Mouse (Mus musculus) forebrain, embryonic 13.5 days (tissue): ENCODE results near the gene Ppcs. TPM values are rescaled to one million over a fixed set of nuclear protein-coding genes. Genes with fewer than 3 reads are reported as not detected.

Experiments
- polyA plus RNA-seq: library from polyadenylated mRNA; unstranded; fragments of >200 nt; fragmentation: Nextera tagmentation; extraction: Ambion mirVana; gene quantifications from 2 replicates; pipeline ENCODE4 v1.2.1, GENCODE M21; 2015

Ppcs gene
- polyA plus RNA-seq, 1 experiment from 2014 or later: 15.4 TPM

Other genes starting within 250 kb of the Ppcs start
- 9.1 and 9.3 TPM in 2 replicates for gene Zfp691, start 248.2 kb downstream of the Ppcs start, polyA plus RNA-seq
- gene Ermap, start 232.4 kb downstream of the Ppcs start, polyA plus RNA-seq: 0.87 and 2.1 TPM in 2 replicates
- gene Svbp, start 227.1 kb downstream of the Ppcs start, polyA plus RNA-seq: 212 and 215 TPM in 2 replicates
- not detected in 2 replicates for gene Tmem269, start 204.2 kb downstream of the Ppcs start, polyA plus RNA-seq
- gene AU022252, start 189.7 kb downstream of the Ppcs start, polyA plus RNA-seq: 28.0 and 30.9 TPM in 2 replicates
- 7.6 and 8.1 TPM in 2 replicates for gene P3h1, start 189.5 kb downstream of the Ppcs start, polyA plus RNA-seq
- 0.18 TPM in 2 replicates for gene Cldn19, start 167.0 kb downstream of the Ppcs start, polyA plus RNA-seq
- gene Ybx1, start 127.8 kb downstream of the Ppcs start, polyA plus RNA-seq: 763 and 887 TPM in 2 replicates
- 101 and 123 TPM in 2 replicates for gene Ppih, start 101.9 kb downstream of the Ppcs start, polyA plus RNA-seq
- 12.4 and 12.5 TPM in 2 replicates for gene Ccdc30, start 6.9 kb downstream of the Ppcs start, polyA plus RNA-seq
- gene Zmynd12, start 394 bp upstream of the Ppcs start, polyA plus RNA-seq: 0.26 and 0.35 TPM in 2 replicates
- gene Rimkla, start 70.2 kb upstream of the Ppcs start, polyA plus RNA-seq: 12.2 and 12.6 TPM in 2 replicates
- gene Foxj3, start 114.6 kb upstream of the Ppcs start, polyA plus RNA-seq: 23.8 and 25.4 TPM in 2 replicates
- gene Frg2f1, start 117.1 kb upstream of the Ppcs start, polyA plus RNA-seq: 4.8 TPM in 2 replicates
- not detected in 2 replicates for gene Guca2a, start 215.3 kb upstream of the Ppcs start, polyA plus RNA-seq
- gene Guca2b, start 236.5 kb upstream of the Ppcs start, polyA plus RNA-seq: not detected in 2 replicates